Mouse (Mus musculus) thymus, adult 18-20 months (tissue): Measurements from ENCODE around the gene Cep112.

Experiments used
- DNase-seq, 2 experiments: peaks; one replicate each; pipeline ENCODE4 v3.0.0; 2022; ENCODE audit warnings: mixed read lengths in 2 of 2

Cep112 gene

DNA sequence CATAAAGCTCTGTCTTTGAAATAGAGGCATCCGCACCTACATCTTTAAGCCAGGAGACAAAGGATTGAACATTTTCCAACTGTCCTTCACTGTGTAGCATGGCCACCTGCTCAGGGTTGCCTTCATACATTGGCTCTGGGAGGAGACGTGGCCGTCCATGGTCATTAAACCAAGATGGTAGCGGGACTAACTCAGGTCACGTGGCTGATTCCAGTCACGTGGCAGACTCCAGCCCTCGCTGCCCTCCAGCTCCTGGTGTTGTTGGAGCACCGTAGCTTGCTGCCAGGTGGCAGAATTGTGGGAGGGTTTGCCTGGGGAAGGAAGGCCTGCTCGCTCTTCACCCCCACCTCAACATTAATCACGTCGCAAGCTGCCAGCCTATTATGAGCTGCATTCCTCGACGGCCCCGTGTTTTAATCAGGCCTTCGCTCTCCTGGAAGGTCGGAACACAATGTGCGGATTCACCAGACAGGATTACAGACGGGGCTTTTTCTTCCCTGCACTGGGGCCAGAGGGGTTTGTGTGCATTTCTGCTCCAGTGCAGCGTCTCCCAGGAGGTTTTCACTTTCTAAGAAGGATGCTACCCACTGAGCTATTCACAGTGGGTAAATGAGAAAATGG is 460.4 kb downstream of the Cep112 start:
- no peak for DNase-seq

DNA sequence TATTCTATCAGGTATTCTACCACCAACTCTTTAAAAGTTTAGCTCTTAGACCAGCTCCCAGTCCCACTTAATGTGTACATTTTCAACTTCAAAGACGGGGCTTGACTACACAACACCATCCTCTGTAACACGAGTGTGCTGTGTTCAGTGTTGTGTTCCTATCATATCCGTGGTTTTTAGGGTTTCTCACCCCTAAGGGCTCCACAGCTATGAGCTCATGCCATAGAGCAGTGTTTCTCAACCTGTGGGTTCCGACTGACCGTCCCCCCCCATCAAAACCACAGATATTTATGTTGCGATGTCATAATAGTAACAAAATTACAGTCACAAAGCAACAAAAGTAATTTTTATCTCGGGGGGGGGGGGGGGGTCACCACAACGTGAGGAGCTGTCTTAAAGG is 461.1 kb downstream of the Cep112 start:
- DNase-seq, result no peak

DNA sequence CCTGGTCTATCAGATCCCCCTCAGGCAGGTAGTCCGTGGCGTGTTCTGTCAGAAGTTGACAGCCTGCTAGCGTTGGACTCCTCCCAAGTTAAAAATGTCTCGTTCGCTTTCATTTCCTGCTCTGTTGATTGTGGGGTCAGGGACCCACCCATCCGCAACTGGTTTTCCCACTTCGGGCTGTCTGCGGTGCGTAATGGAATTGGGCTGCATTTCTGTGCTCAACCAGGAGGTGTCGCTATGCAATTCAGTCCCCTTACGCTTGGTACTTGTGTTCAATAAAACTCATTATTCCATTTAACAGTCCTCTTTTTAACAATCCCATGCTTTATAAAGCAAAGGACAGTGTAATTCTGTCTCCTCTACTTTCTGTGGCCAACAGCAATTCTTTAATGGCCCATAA is 464.1 kb downstream of the Cep112 start:
- no peak for DNase-seq

DNA sequence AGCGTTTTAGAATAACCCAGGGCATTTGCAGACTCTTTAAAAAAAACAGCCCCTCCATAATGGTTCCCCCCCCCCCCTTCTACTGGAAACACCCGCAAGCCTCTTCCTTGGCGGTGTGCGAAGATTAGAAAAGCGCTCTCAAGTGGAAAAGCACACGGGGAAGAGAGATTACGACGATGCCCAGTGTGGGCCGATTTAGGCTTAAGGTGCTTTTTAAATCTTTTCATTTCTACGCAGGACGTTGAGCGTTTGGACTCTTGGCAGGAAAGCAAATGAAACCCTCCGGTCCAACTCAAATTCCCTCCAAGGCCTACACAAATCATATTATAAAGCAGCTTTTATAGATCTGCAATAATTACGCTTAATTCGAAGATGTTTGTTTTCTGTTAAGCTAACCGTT is 465.6 kb downstream of the Cep112 start:
- no peak for DNase-seq

DNA sequence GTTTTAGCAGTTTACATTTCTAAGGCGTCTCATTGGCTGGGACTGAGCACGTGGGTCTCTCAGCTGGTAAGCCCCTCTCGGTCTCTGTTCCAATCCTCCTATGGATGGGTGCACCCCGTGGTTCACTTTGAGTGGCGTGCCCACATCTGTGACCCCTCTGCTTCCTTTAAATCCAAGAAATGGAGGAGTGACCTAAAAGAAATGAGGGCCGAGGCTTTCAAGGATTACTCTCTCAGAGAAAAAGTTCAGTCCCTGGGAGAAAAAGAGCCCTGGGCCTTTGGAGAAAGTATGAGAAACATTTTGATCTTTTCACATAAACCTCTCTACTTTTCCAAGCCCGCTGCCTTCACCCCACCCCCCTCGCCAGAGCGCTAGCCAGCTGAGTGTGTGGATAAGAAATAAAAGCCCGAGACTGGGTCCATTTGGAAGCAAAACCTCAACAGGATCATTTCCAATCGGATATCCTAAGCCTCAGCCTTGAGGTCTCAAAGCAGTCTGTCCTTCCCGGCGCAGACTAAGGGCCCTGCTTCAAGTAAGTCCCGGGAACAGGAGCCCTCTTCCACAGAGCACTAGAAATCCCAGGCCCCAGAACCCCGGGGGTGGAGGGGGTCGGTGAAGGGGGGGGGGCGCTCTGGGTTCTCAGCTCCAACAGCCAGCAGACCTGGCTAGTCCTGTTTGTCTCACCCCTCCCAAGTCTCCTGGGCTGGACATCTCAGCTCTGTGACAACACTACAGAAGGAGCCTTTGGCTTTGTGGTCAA is 466.3 kb downstream of the Cep112 start:
- no peak for DNase-seq

DNA sequence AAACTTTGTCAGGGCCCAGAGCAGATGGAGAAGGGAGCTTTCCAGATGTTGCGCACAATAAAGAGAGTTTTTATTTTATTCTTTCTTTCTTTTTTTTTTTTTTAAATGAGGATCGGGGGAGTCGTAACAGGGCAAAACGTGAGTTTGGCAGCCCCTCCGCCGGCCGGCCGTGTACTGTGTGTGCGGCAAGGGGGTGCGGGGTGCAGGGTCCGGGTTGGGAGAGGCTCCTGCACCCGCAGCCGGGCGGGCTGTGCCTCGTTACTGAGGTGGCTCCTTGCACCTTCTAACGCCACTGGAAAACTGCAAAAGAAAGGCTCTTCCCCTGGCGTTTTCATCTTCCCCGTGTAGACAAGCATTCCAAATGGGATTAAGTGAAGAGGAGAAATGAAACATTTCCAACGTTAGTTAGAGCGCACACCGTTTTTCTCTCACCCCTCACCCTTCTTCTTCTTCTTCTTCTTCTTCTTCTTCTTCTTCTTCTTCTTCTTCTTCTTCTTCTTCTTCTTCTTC is 466.9 kb downstream of the Cep112 start:
- no peak for DNase-seq

DNA sequence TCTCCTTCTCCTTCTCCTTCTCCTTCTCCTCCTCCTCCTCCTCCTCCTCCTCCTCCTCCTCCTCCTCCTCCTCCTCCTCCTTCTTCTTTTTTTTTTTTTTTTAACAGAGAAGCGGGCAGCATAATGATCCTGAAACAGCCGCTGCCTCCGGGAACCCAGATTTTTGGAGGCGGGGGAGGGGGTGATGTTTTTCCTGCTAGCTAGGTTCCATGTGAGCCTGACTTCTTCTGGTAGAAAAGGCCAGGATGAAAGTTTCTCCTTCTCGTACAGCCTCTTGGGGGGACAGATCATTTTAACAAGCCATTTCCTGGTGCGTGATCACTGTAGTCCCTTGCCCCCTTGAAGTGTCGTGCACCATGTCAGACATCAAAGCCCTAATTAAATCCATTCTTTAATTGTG is 467.4 kb downstream of the Cep112 start:
- DNase-seq, result no peak

DNA sequence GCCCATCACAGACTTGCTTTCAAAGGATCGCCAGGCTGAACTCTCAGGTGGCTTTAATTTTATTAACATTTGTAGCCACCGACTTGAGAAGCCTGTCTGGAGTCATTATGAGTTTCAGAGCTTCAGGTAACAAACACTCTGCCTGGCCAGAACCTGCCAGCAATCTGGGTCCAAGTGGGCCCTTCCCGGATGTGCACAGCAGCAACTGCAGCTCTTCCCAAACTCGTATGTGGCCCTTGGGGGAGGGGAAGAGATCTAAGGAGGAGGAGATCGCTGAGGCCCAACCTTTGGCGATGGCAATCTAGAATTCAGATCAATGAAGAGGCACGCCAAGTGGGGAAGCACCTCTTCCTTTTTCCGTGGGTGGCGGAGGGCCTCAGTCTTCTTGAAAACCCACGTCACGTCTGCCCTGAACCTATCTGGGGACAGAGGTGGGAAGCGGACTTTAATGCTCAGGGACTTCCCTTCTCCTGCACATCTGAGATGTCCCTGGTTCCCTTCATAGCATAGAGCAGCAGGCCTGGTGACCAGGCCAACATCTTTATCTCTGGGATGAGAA is 468.3 kb downstream of the Cep112 start:
- no peak for DNase-seq

DNA sequence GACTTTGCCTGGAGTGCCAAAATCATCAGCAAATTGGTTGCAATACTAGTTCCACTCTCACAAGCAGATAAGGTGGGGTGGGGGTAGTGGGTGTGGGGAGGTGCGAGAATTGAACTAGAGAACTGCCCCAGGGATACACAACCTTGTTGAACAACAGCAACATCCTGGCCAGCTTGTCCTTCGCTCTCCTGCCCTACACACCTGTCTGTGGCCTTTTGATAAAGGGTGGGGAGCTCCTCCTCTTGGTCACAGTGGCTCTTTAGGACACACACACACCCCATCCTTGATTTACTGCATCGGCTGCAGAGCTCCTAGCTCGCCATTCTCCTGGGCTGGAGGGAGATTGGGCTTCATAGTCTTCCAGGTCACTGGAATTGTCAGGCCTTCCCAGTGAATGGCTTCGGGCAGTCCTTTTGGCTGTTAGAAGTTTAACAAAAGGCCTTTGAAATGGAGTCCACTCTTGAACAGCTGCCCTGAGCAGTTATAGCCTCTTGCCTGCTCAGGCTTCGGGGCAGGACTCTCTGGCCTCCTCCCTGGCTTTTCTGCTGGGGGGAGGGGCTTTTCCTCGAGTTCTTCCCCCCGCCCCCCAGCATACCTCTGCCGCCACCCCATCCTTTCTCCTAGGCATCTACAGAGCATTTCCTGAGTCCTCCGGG is 469.0 kb downstream of the Cep112 start:
- DNase-seq, result no peak

DNA sequence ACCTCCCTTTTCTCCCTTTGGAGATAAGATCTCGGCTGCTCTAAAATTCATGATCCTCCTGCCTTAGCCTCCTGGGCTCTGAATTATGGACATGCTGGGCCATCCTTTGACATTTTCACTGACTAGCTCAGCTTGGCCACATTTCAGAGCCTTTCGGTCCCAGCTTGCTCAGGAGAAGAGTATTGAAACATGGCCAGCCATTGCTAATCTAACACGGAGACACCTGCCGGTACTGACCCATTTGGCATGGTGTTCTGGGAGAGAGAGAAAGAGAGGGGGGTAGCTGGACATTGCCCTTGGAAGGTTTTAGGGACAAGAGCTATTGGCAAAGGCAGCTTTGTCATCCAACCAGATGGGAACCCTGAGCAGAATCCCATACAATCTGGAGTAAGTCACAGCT is 472.0 kb downstream of the Cep112 start:
- DNase-seq, result no peak

DNA sequence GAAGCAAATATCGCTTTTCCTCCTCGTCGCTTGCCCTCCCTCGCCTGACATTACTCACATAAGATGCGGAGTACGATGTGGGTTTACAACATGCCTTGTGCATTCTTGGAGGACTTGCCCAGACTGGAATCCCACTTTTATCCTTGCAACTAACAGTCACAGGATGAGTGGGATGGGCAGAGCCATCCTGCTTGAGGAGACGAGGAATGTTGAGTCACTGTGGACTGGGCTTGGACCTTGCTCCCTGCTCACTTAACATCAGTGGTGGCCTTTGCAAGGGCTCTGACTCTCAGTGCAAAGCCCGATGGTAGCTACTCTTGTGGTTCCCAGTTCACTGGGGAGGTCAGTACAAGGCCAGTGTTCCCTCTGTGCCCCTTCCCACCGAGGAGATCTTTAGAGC is 473.1 kb downstream of the Cep112 start:
- no peak for DNase-seq

DNA sequence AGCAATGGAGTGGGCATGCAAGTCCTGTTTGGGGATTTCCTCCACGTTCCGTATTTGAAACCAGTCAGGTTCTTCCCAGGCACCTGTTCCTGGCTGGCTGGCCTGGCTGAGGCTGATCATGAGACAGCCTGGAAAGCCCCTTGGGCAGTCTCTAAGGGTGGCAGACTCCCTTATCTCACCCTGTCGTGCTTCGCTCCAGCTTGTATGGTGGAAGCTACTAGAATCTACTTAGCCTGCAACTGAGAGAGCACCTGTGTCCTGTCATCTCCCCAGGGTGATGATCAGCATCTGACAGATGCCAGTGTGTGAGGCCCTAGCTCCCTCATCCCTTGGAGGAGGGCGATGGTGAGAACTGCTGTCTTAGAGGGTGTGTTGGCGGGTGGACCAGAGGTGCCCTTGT is 473.5 kb downstream of the Cep112 start:
- no peak for DNase-seq

DNA sequence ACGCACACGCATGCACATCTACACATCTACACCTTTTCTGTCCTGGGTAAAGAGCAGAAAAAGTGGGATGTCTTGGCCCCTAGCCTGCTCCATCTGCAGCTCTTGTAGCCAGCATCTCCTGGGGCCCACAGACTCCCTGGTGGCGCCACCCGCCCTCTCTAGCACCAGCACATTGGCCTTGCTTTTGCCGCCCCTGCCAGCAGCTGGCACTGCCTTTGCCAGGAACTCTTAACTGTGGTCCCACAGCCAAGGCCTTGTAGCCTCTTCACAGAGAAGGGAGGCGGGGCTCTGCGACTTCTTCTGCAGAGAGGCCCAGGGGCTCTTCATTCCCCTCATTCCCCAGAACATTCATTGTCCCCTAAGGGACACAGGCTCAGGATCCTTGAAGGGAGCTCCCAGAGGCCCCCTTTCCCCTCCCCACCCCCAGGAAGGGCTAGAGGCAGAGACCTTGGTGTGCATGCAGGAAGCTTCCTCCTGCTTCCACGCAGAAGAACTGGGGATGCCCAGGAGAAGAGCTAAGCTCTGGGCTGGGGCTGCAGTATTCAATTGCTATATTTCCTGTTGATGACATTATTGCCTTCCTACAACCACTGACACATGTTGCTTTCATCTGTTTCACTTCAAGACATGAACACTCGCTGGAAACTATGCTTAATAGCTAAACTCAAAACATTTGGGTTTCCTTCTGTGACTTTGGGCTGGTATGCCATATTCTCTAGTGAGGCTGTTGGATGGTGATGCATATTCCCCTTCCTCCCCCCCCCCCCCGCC is 475.9 kb downstream of the Cep112 start:
- DNase-seq, result no peak

DNA sequence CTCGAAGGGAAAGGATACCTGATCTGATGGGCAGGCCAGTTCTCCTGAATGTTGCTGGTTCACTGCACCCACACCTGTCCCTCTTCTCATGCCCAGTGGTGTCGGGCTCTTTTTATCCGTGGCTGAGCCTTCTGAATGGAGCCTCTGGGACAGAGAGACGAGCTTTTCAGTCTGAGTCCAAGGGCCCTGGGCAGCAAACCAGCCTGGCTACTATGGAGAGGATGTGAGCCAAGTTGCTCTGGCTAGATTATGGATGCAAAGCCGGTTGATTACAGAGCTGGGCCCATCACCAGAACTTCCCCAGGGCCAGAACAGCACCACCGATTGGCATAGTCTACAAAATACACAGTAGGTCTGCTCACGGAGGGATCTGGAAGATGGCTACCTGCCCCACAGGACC is 476.7 kb downstream of the Cep112 start:
- DNase-seq, result no peak

DNA sequence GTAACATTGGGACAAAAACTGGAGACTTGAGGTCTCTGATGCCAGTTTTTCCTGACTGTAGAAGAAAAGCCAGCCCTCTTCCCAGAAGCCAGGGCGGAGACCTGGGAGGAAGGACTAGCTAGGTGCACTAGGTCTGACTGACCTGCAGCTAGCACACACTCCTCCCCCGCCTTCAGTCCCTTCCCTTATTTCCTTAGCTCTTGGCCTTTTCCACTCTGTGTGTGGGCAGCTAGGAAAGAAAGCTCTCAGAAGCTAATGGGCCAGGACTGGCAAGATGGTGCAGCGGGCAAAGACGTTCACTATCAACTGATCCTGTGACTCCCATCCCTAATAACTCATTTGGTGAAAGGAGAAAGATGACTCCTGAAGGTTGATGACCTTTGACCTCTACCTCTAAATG is 477.3 kb downstream of the Cep112 start:
- no peak for DNase-seq

DNA sequence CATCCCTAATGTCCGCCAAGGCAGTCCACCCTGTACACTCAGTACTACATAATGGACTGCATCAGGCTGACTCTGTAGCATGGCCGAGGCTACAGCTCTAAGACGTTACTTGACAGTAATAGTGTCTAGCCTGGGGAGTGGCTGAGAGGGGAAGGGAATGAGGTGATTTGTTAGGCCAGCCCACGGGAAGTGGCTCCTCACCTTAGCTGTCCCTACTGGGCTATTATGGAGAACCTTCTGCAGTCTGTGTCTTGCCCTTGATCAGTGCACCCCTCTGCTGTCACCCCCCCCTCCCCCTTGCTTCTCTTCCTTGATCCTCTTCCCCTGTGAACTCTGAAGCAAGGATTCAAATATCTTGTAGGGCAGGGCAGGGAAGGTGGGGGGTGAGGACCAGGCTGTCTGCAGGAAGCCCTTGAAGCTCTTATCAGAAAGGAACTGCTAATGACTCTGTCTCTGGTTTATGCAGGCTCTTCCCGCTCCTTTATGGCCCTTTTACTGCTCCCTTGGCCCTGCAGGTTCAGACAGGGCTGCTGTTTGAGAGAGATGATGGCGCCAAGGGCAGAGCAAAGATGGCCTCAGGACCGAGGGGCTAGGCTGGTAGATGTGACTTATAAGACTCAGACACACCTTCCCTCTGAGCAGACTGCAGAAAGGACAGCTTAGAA is 481.7 kb downstream of the Cep112 start:
- no peak for DNase-seq

DNA sequence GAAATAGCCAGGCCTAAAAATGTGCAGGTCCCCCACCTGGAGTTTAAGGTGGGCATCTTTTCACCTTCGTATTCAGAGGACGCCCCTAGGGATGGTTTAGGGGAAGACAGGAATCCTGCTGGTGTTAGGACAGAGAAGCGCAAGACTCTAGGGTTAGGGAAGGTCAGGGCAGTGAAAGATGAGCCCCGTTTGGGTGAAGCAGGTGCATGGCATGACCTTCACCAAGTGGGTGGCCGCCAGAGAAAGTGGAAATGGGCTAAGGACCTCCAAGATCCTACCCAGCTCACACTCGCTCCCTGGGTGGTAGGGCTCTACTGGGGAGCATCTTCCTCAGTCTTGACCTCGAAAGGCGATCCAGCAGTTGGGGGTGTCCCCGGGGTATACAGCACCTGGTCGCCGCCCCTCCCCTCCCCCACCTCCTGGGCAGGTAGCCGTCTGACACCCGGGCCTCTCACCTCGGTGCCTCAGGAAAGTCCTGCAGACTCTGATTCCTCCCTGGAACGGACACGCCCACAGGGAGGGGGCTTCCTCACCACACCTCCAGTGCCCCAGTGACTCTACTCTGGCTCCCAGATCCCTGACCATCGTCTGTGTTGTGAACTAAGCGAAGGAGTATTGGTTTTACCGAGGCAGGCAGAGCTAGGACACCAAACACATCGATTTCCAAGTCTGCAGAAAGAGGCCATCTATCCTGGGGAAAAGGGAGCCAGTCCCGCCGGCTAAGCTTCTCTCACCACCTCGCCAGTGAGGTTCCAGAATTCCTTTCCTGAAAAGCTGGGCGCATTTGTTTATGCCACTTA is 484.6 kb downstream of the Cep112 start:
- DNase-seq, result no peak
